Mouse (Mus musculus) urinary bladder, postnatal 36 days (tissue): ENCODE measurements around the gene Rpl23.
"Not testable (repeated sequence)": the region's sequence is repeated elsewhere in the genome, so short reads cannot be mapped to it uniquely, and the experiment has no call there.

Experiments
- DNase-seq, 2 experiments: peaks; one replicate each; pipeline ENCODE4 v3.0.0; 2022; ENCODE audit warnings: low spot score in 2 of 2, mixed read lengths in 1 of 2

Gene Rpl23

GRCm38 (mm10) chr11:97799994-97800690 is 17.9 kb upstream of the Rpl23 start:
- DNase-seq: peak; percentile 73 to 84

- DNase-seq: peak; percentile 85 to 87
Observed at GRCm38 (mm10) chr11:97799146-97799993, 17.1 kb upstream of the Rpl23 start.

GRCm38 (mm10) chr11:97798782-97799145 is 16.5 kb upstream of the Rpl23 start, which contains the start of gene Lasp1:
Gene Lasp1, plus strand, starts transcription at chr11:97799000.
- peak; percentile 88 to 90 for DNase-seq

- DNase-seq: no peak
Observed at GRCm38 (mm10) chr11:97798083-97798435, 15.8 kb upstream of the Rpl23 start.

GRCm38 (mm10) chr11:97797369-97798082 is 15.3 kb upstream of the Rpl23 start:
- peak in 1 of 2 experiments; percentile 38 for DNase-seq

GRCm38 (mm10) chr11:97796910-97797309 is 14.7 kb upstream of the Rpl23 start:
- DNase-seq: peak in 1 of 2 experiments; percentile 59

GRCm38 (mm10) chr11:97793165-97793564 is 10.9 kb upstream of the Rpl23 start:
- DNase-seq: no peak

- not testable (repeated sequence) for DNase-seq
Observed at GRCm38 (mm10) chr11:97790778-97791438, 8.7 kb upstream of the Rpl23 start.

- no peak for DNase-seq
Observed at GRCm38 (mm10) chr11:97789727-97790126, 7.5 kb upstream of the Rpl23 start.

- DNase-seq: no peak
Observed at GRCm38 (mm10) chr11:97787961-97788360, 5.7 kb upstream of the Rpl23 start.

- no peak for DNase-seq
Observed at GRCm38 (mm10) chr11:97782564-97782895, 293 bp upstream of the Rpl23 start.

GRCm38 (mm10) chr11:97781478-97781831 is 782 bp downstream of the Rpl23 start:
- DNase-seq: no peak

GRCm38 (mm10) chr11:97779968-97780701 is 2.1 kb downstream of the Rpl23 start:
- no peak for DNase-seq

- DNase-seq: no peak
Observed at GRCm38 (mm10) chr11:97778918-97779317, 3.3 kb downstream of the Rpl23 start.

GRCm38 (mm10) chr11:97777129-97777529 is 5.1 kb downstream of the Rpl23 start:
- DNase-seq: no peak

- DNase-seq: no peak
Observed at GRCm38 (mm10) chr11:97776497-97777128, 5.6 kb downstream of the Rpl23 start.

GRCm38 (mm10) chr11:97775808-97776496 is 6.3 kb downstream of the Rpl23 start, which contains the start of gene 1700001P01Rik:
Gene 1700001P01Rik, minus strand, starts transcription at chr11:97775918.
- DNase-seq: no peak

- no peak for DNase-seq
Observed at GRCm38 (mm10) chr11:97775186-97775585, 7.1 kb downstream of the Rpl23 start.

- no peak for DNase-seq
Observed at GRCm38 (mm10) chr11:97771410-97771809, 10.8 kb downstream of the Rpl23 start.

GRCm38 (mm10) chr11:97769704-97770103 is 12.5 kb downstream of the Rpl23 start:
- DNase-seq: peak; percentile 77 to 82
